Mouse (Mus musculus): ENCODE measurements at regions not wholly inside any gene's neighbourhood (a gene's known extent, or its start where the extent isn't known, plus 50 kb on each side); places are given as distances from the start of the nearest gene placed in this dataset.

DNA sequence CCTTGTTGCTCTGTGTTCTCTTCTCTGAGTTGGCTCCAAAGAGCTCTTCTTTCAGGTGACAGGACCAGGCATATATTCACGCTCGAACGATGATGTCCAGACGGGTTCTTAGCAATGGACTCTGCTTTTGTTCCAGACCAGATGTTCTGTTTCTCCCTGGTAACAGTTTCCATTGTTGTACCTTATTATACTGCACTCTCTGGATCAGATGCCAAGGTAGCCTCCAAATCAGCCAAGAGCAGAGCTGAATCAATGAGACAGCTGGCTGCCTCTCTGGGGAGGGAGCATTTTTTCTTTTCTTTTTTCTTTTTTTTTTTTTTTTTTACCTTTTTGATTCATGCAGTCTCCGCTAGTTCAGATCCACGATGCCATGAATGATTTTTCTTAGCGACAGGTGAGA, 50.9 kb upstream of the Nxph1 start:
- 19% methylated on average over 7 of the region's 7 CpGs for WGBS
- ATAC-seq (ENCODE audit: low FRiP score): peak; percentile 73
- Histone ChIP-seq H3K36me3 (replicated peaks; ENCODE audit: control insufficient read depth, insufficient read depth) (no peaks in the 10 kb centered on the region), H3K4me3 (replicated peaks; ENCODE audit: low read length) (no peak overlapping the region), H3K9ac (no peak overlapping the region), H3K27ac (peak overlapping the region; percentile 79), H3K4me2 (replicated peaks) (0 out of 2 replicates have a peak overlapping the region, but pooled peaks have one; percentile 20), H3K4me1 (replicated peaks; ENCODE audit: control insufficient read depth, insufficient read depth, low read length) (peaks cover 9% of the 10 kb centered on the region), H3K27me3 (ENCODE audit: control insufficient read depth, insufficient read depth, low read length) (no peaks in the 10 kb centered on the region), H3K9me3 (ENCODE audit: control insufficient read depth, low read length) (no peaks in the 10 kb centered on the region)
- peak; percentile 52 for DNase-seq (ENCODE audit: low spot score)

DNA sequence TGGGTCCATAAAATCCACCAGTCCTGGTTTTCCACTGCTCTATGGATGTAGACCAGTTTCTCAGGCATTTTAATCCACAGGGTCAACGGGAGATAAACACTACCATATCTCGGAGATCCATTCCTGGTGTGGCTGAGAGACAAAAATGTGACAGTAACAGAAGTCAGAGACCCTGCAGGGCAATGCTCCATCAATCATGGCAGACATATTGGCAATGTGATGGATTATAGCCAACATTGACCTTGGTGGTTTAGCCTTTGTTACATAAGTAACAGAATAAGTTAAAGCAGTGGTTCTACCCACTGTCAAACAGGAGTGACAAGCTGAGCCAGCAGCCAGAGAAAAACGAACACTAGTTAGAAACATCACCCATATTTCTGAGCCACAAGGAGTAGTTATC, 50.0 kb upstream of the Nxph1 start:
- H3K27me3 ChIP-seq (ENCODE audit: control insufficient read depth, insufficient read depth, low read length): no peaks in the 10 kb centered on the region
- no peaks in the 10 kb centered on the region for H3K9me3 ChIP-seq (ENCODE audit: control insufficient read depth, low read length)
- no peak overlapping the region for H3K4me3 ChIP-seq (replicated peaks; ENCODE audit: low read length)
- H3K4me2 ChIP-seq (replicated peaks): no peak overlapping the region
- H3K4me1 ChIP-seq (replicated peaks; ENCODE audit: control insufficient read depth, insufficient read depth, low read length): peaks cover 9% of the 10 kb centered on the region
- H3K27ac ChIP-seq: no peak overlapping the region
- no peak overlapping the region for H3K9ac ChIP-seq
- no peak for ATAC-seq (ENCODE audit: low FRiP score)
- WGBS: 44% methylated on average over 3 of the region's 3 CpGs
- no peak for DNase-seq (ENCODE audit: low spot score)
- H3K36me3 ChIP-seq (replicated peaks; ENCODE audit: control insufficient read depth, insufficient read depth): no peaks in the 10 kb centered on the region

Data from hindbrain, embryonic 14.5 days (tissue).